Mouse (Mus musculus) cerebellum, adult (tissue): ENCODE measurements around the gene Abhd15.

Experiments used
- ATAC-seq: cut with Nextera tagmentation; 2 replicates; pipeline ENCODE4 v1.9.2; 2017; ENCODE audit warnings: mild to moderate bottlenecking, moderate library complexity, mixed read lengths; ENCODE audit not compliant: insufficient number of reproducible peaks, low FRiP score, low TSS enrichment

Gene Abhd15

GRCm38 (mm10) chr11:77514832-77515636, at the start of gene Abhd15:
Gene Abhd15 (plus strand): TSS chr11:77515121.
- ATAC-seq: peak; percentile 42; the same call in 1 of the 2 replicates

- no peak for ATAC-seq
Observed at GRCm38 (mm10) chr11:77466544-77466943, 48.4 kb upstream of the Abhd15 start.

- ATAC-seq: no peak
Observed at GRCm38 (mm10) chr11:77467157-77467556, 47.8 kb upstream of the Abhd15 start.

GRCm38 (mm10) chr11:77467784-77468183, 47.1 kb upstream of the Abhd15 start:
- no peak; the same call in 1 of the 2 replicates for ATAC-seq

- ATAC-seq: no peak
Observed at GRCm38 (mm10) chr11:77468397-77468796, 46.5 kb upstream of the Abhd15 start.

GRCm38 (mm10) chr11:77471407-77471806, 43.5 kb upstream of the Abhd15 start:
- ATAC-seq: no peak

GRCm38 (mm10) chr11:77472775-77473174, 42.1 kb upstream of the Abhd15 start:
- ATAC-seq: no peak

- ATAC-seq: no peak
Observed at GRCm38 (mm10) chr11:77476216-77476615, 38.7 kb upstream of the Abhd15 start.

GRCm38 (mm10) chr11:77476895-77477294, 38.0 kb upstream of the Abhd15 start:
- no peak for ATAC-seq

GRCm38 (mm10) chr11:77483043-77483442, 31.9 kb upstream of the Abhd15 start:
- no peak for ATAC-seq

GRCm38 (mm10) chr11:77483510-77484255, 31.2 kb upstream of the Abhd15 start:
- no peak for ATAC-seq

GRCm38 (mm10) chr11:77485229-77485628, 29.7 kb upstream of the Abhd15 start:
- ATAC-seq: no peak

- ATAC-seq: no peak
Observed at GRCm38 (mm10) chr11:77486798-77487197, 28.1 kb upstream of the Abhd15 start.

GRCm38 (mm10) chr11:77488771-77489581, 25.9 kb upstream of the Abhd15 start:
- ATAC-seq: no peak

- peak; percentile 52; the same call in 1 of the 2 replicates for ATAC-seq
Observed at GRCm38 (mm10) chr11:77489591-77490235, 25.2 kb upstream of the Abhd15 start, which contains the start of gene Ankrd13b. Gene Ankrd13b (minus strand): TSS chr11:77489678.

GRCm38 (mm10) chr11:77490451-77490850, 24.5 kb upstream of the Abhd15 start:
- ATAC-seq: no peak

- no peak for ATAC-seq
Observed at GRCm38 (mm10) chr11:77491123-77491501, 23.8 kb upstream of the Abhd15 start.

- ATAC-seq: no peak
Observed at GRCm38 (mm10) chr11:77491502-77492291, 23.2 kb upstream of the Abhd15 start.

GRCm38 (mm10) chr11:77492311-77492871, 22.5 kb upstream of the Abhd15 start:
- no peak for ATAC-seq
